Mouse (Mus musculus): Measurements from ENCODE around the gene 4930572O03Rik. TPM values are rescaled to one million over a fixed set of nuclear protein-coding genes. Genes with fewer than 3 reads are reported as not detected.
"Not testable (repeated sequence)": the region's sequence is repeated elsewhere in the genome, so short reads cannot be mapped to it uniquely, and the experiment has no call there.

Gene 4930572O03Rik
- total RNA-seq, 2 experiments from 2014 or later = not detected

DNA sequence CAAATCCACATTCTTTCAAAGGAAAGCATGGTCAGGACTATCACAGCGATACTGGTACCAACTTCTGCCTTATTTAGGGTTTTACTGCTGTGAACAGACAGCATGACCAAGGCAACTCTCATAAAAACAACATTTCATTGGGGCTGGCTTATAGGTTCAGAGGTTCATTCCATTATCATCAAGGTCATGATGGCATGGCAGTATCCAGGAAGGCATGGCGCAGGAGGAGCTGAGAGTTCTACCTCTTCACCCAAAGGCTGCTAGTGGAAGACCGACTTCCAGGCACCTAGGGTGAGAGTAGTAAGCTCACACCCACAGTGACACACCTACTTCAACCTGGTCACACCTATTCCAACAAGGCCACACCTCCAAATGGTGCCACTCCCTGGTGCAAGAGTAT, 40.7 kb downstream of the 4930572O03Rik start:
- not testable (repeated sequence) for DNase-seq

DNA sequence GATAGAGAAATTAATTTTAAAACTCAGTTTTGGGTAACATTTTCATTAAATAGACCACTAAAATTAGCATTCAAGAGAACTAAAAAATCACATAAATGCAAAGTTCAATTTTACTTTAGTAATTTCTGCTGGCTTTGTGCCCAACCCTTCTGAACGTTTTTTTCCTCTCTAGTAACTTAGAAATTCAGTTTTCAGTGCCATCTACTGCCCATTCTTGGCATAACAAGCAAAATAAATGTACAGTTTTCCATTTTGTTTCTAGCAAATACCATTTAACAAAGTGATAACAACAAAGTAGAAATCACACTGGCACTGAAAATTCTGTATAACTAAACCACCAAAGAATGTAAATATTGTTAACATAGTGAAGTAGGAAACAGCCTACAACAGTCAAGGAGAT, 46.2 kb downstream of the 4930572O03Rik start:
- DNase-seq = peak; percentile 8

DNA sequence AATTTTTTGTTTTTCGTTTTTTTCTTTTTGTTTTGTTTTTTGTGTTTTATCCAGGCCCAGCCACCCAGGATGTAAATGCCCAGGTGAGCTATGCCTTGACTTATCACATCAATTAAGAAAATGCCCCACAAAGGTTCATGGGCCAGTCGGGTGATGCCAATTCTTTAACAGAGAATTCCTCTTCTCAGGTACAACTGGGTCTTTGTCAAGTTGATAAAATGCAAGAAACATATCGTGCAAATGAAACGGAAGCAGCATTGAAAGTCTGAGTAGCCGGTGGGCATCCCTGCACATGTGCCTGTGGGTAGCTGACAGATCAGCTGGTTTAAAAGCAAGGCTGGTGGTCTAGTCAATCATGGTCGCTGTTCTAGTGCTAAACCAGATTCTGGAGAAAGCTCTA, 50.2 kb downstream of the 4930572O03Rik start:
- peak; percentile 8 for DNase-seq

DNA sequence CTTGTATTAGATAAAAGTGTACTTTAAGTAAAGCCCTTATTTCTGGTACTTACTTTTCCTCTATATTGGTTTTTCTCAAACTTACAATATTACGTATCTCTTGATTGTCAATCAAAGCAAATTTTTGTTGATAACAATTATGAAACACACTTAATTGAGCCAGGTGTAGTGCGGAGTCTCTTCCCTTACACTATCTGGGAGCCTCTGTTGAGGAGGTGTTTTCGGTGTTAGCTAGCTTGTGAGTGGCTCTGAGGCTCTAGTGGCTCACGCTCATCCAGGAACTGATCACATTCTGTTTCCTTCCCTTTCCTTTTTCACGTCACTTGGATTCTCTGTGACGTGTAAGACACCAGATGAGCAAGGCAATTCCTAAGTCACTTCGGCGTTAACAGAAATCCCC, 53.3 kb downstream of the 4930572O03Rik start:
- DNase-seq = not testable (repeated sequence)

DNA sequence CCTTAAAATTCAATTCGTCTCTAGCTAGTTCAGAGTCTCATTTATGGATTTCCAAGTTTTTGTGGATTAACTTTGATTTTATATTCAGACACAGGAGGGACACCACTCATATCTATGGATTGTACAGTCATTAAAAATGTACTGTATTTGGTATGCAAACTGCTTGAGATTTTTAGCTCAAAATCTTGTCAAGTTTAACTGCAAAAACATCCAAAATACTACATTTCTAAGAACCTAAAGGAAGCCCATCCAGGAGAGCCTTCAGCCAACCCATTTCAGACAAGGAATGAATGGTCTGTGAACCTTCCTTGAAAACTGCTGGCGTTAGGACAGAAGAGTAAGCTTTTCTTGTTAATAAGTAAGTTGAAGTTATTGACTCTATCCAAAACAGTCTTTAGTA, 53.9 kb downstream of the 4930572O03Rik start:
- DNase-seq = not testable (repeated sequence)

DNA sequence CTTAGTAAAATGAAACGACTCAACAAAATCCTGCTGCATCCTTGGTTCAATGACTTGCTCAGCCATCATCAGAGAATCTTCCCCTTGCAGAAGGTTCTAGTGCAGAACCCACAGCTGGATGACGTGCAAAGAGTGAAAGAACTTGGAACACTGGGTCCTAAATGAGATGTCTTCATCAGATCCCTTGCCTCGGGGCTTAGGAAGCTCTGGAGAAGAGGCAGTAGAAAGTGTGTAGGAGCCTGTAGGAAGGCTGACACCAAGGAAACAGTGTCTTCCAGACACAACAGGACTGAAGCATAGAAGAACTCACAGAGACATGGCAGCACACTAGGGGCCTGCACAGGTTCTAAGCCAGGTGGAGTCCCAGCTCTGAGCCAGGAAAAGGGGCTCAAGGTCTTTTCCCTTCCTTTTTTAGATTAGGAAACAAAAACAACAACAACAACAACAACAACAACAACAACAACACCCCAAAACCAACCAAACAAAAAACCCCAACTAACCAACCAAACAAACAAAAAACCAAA, 54.4 kb downstream of the 4930572O03Rik start:
- not testable (repeated sequence) for DNase-seq

Other genes starting within 250 kb of the 4930572O03Rik start
- gene Gm21149, start 180.5 kb downstream of the 4930572O03Rik start, total RNA-seq (2021) = not detected
- not detected for gene Gm21190, start 127.8 kb downstream of the 4930572O03Rik start, total RNA-seq (2021)
- gene Gm21083, start 79.7 kb downstream of the 4930572O03Rik start, total RNA-seq (2021) = not detected
- gene Speer4d, start 38.0 kb downstream of the 4930572O03Rik start, total RNA-seq (2021) = not detected
- not detected for gene Speer4c, start 57.2 kb upstream of the 4930572O03Rik start, total RNA-seq (2021)

Measured in adrenal gland, postnatal 10 days (tissue).